ENCODE assay signal across 16 mouse cellular contexts in the genomic region with DNA sequence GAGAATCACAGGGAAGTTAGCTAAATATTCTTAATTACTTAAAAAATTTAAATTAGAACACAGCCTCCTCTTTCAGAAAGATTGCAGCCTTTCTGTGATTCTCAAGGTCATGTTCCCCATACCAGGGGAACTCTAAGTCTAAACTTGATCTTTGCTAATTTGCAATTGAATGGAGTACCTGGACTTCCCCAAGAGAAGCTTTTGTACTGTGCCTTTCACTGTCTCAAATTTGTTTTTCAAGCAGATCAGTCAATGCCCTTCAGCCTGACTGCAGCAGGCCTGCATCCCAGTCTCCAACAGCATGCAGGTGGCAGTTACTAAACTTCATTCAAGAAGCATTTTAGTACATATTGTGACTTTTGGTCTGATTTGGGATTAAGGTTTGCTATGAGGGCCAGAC.
"Had no signal": no experiment of that assay in that cellular context is flagged by ENCODE, and none has a peak within 500 bp of the region (broad histone marks: within the 10 kb centered on the region; RNA-seq: fewer than 3 reads in every experiment).

No protein-coding gene starts in this region.

- H3K9ac ChIP-seq: liver, postnatal 0 days; lung, embryonic 15.5 days; midbrain, embryonic 12.5 days; neural tube, embryonic 13.5 days; neural tube, embryonic 15.5 days had no signal

- DNase-seq: liver, postnatal 0 days; lung, adult 2 months; lung, postnatal 14 days; lung, postnatal 4 days; midbrain, embryonic 14.5 days; right cerebral cortex, postnatal 14 days; spleen, adult 18-20 months; thymus, adult 18-20 months; thymus, postnatal 14 days; thymus, postnatal 36 days had no signal

- H3K9me3 ChIP-seq: lung, embryonic 15.5 days; midbrain, embryonic 10.5 days; midbrain, embryonic 12.5 days; neural tube, embryonic 13.5 days; neural tube, embryonic 15.5 days had no signal

- H3K36me3 ChIP-seq: lung, embryonic 15.5 days; midbrain, embryonic 10.5 days; midbrain, embryonic 12.5 days; neural tube, embryonic 13.5 days; neural tube, embryonic 15.5 days had no signal

- H3K4me3 ChIP-seq: lung, embryonic 15.5 days; midbrain, embryonic 10.5 days; midbrain, embryonic 12.5 days; myocyte; neural tube, embryonic 13.5 days; neural tube, embryonic 15.5 days had no signal

- H3K4me1 ChIP-seq: lung, embryonic 15.5 days; midbrain, embryonic 10.5 days; midbrain, embryonic 12.5 days; neural tube, embryonic 13.5 days; neural tube, embryonic 15.5 days had no signal

- H3K27ac ChIP-seq: lung, embryonic 15.5 days; midbrain, embryonic 10.5 days; midbrain, embryonic 12.5 days; neural tube, embryonic 13.5 days; neural tube, embryonic 15.5 days had no signal
